8 mouse cellular contexts compared by ENCODE assay signal in the genomic region with DNA sequence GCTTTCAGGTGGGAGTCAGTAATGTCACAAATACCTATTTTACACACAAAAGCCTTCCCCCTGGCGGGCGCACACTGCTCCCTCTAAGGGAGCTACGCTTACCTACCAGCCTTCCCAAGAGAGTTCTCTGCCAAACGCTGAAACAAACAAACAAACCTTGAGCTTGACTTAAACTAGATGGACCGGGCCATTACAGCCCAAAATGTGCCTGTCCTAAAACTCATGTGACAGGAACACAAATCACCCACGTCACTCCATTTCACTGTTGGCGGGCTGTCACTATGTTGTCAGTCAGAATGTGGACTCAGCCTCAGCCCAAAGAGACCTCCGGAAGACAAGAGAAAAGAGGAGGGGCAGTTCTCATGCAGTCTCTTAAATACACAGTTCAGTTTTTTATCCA.
DNase-seq lines count a peak whose midpoint lies in the region; ATAC-seq and TF ChIP-seq lines count a peak whose summit lies in the region.

No protein-coding gene starts in this region.

- no peak for TF ChIP-seq POLR2A in brain, embryonic 14.5 days (IDR thresholded peaks at IDR 0.05; ENCODE audit: borderline replicate concordance, extremely low read depth, insufficient read depth, insufficient read length, poor library complexity, severe bottlenecking)

- DNase-seq in brain, embryonic 14.5 days (ENCODE audit: low read depth) = peak; percentile 35
- peak; percentile 22 for DNase-seq in embryonic facial prominence, embryonic 11.5 days (ENCODE audit: low spot score)
- peak; percentile 66 for DNase-seq in intestine, embryonic 14.5 days (ENCODE audit: low spot score)
- DNase-seq in ovary, postnatal 36 days (ENCODE audit: low spot score) = no peak
- no peak for DNase-seq in testis, postnatal 14 days (ENCODE audit: low spot score)
- no peak for DNase-seq in right cerebral cortex, postnatal 10 days (ENCODE audit: low spot score in 2 of 2)

- H3K27me3 ChIP-seq in embryonic facial prominence, embryonic 11.5 days (ENCODE audit: control insufficient read depth, insufficient read depth, low read length) = no peaks in the 10 kb centered on the region
- H3K27me3 ChIP-seq in intestine, embryonic 14.5 days (replicated peaks; ENCODE audit: control insufficient read depth, insufficient read depth, low read length) = no peaks in the 10 kb centered on the region
- H3K27me3 ChIP-seq in liver, embryonic 16.5 days (ENCODE audit: control insufficient read depth, insufficient read depth, low read depth, low read length) = no peaks in the 10 kb centered on the region

- H3K4me1 ChIP-seq in embryonic facial prominence, embryonic 11.5 days (ENCODE audit: control insufficient read depth, insufficient read depth, low read length) = no peaks in the 10 kb centered on the region
- H3K4me1 ChIP-seq in intestine, embryonic 14.5 days (replicated peaks; ENCODE audit: control insufficient read depth, insufficient read depth, low read length) = peaks cover 4% of the 10 kb centered on the region; the same call in 1 of the 2 replicates
- peaks cover 39% of the 10 kb centered on the region for H3K4me1 ChIP-seq in liver, embryonic 16.5 days (ENCODE audit: control insufficient read depth, low read depth, low read length)

- peak; percentile 16; the same call in 1 of the 2 replicates for TF ChIP-seq CTCF in brain, embryonic 14.5 days (IDR thresholded peaks at IDR 0.05; ENCODE audit: borderline replicate concordance, extremely low read depth, insufficient read depth, insufficient read length)

- H3K9ac ChIP-seq in embryonic facial prominence, embryonic 11.5 days (replicated peaks; ENCODE audit: low read length) = no peak overlapping the region
- H3K9ac ChIP-seq in intestine, embryonic 14.5 days (ENCODE audit: low read length) = no peak overlapping the region
- H3K9ac ChIP-seq in liver, embryonic 16.5 days (ENCODE audit: low read depth, low read length) = peak overlapping the region; percentile 46

- H3K9me3 ChIP-seq in embryonic facial prominence, embryonic 11.5 days (replicated peaks; ENCODE audit: control insufficient read depth, low read length) = no peaks in the 10 kb centered on the region
- H3K9me3 ChIP-seq in intestine, embryonic 14.5 days (ENCODE audit: control insufficient read depth, low read length) = no peaks in the 10 kb centered on the region
- H3K9me3 ChIP-seq in liver, embryonic 16.5 days (replicated peaks; ENCODE audit: control insufficient read depth, low read length) = no peaks in the 10 kb centered on the region

- ATAC-seq in embryonic facial prominence, embryonic 11.5 days (replicated peaks; ENCODE audit: insufficient number of reproducible peaks, low FRiP score, low TSS enrichment, low read depth) = no peak
- no peak for ATAC-seq in intestine, embryonic 14.5 days (replicated peaks; ENCODE audit: low FRiP score, low TSS enrichment, low read depth)
- ATAC-seq in liver, embryonic 16.5 days (ENCODE audit: low read depth) = peak; percentile 30
- ATAC-seq in cerebellum, adult (ENCODE audit: insufficient number of reproducible peaks, low FRiP score, low TSS enrichment) = no peak

- H3K4me2 ChIP-seq in embryonic facial prominence, embryonic 11.5 days (ENCODE audit: low read depth, low read length) = peak overlapping the region; percentile 65
- H3K4me2 ChIP-seq in intestine, embryonic 14.5 days (ENCODE audit: low read length) = peak overlapping the region; percentile 48
- H3K4me2 ChIP-seq in liver, embryonic 16.5 days (ENCODE audit: low read depth, low read length) = peak overlapping the region; percentile 56

- WGBS in embryonic facial prominence, embryonic 11.5 days = 4% methylated on average over 8 of the region's 8 CpGs
- WGBS in intestine, embryonic 14.5 days = 10% methylated on average over 8 of the region's 8 CpGs
- 7% methylated on average over 8 of the region's 8 CpGs for WGBS in liver, embryonic 16.5 days (ENCODE audit: insufficient replicate concordance)

- H3K36me3 ChIP-seq in embryonic facial prominence, embryonic 11.5 days (replicated peaks; ENCODE audit: control insufficient read depth, insufficient read depth, low read depth, low read length) = no peaks in the 10 kb centered on the region
- H3K36me3 ChIP-seq in intestine, embryonic 14.5 days (ENCODE audit: control insufficient read depth, insufficient read depth, low read length) = no peaks in the 10 kb centered on the region
- no peaks in the 10 kb centered on the region for H3K36me3 ChIP-seq in liver, embryonic 16.5 days (ENCODE audit: control insufficient read depth, insufficient read depth)

- no peak overlapping the region for H3K4me3 ChIP-seq in embryonic facial prominence, embryonic 11.5 days (ENCODE audit: low read depth, low read length)
- H3K4me3 ChIP-seq in intestine, embryonic 14.5 days (ENCODE audit: low read depth, low read length) = peak overlapping the region; percentile 42
- peak overlapping the region; percentile 58 for H3K4me3 ChIP-seq in liver, embryonic 16.5 days (ENCODE audit: low read depth, low read length)

- no peak overlapping the region for H3K27ac ChIP-seq in embryonic facial prominence, embryonic 11.5 days (replicated peaks; ENCODE audit: low read depth, low read length)
- H3K27ac ChIP-seq in intestine, embryonic 14.5 days (ENCODE audit: low read depth) = no peak overlapping the region
- peak overlapping the region; percentile 58 for H3K27ac ChIP-seq in liver, embryonic 16.5 days (ENCODE audit: low read length)

Comparison
In these comparisons a context has a peak if more than half of its experiments do, and no peak if none do; other contexts are left out.
1. DNase-seq: peak in brain, embryonic 14.5 days (single experiment), embryonic facial prominence, embryonic 11.5 days (single experiment) and intestine, embryonic 14.5 days (single experiment); none in ovary, postnatal 36 days (single experiment), testis, postnatal 14 days (single experiment) and right cerebral cortex, postnatal 10 days (0 of 2).
2. Peak in every context shown above with its lines, with median percentiles within 50 percentile points of each other: H3K4me2 ChIP-seq.